Mouse (Mus musculus): Measurements from ENCODE around the gene Cnksr3.

GRCm38 (mm10) chr10:7111462-7112000, 100.5 kb downstream of the Cnksr3 start:
- TF ChIP-seq CTCF (IDR thresholded peaks at IDR 0.05): 0 out of 2 replicates have a peak, but pooled peaks have one; percentile 16
- no peak for TF ChIP-seq EP300 (IDR thresholded peaks at IDR 0.05)

Data from lung, postnatal 0 days (tissue).